14 mouse cellular contexts compared by ENCODE assay signal in genomic region chr9:83304925-83305324, GRCm38 (mm10).
DNase-seq lines count a peak whose midpoint lies in the region; ATAC-seq and TF ChIP-seq lines count a peak whose summit lies in the region.
"Had no signal": no experiment of that assay in that cellular context is flagged by ENCODE, and none has a peak within 500 bp of the region (broad histone marks: within the 10 kb centered on the region; RNA-seq: fewer than 3 reads in every experiment).

No protein-coding gene starts in this region.

- H3K9me3 ChIP-seq in liver, embryonic 12.5 days (replicated peaks), result no peaks in the 10 kb centered on the region
- H3K9me3 ChIP-seq in embryonic facial prominence, embryonic 12.5 days, result no peaks in the 10 kb centered on the region
- H3K9me3 ChIP-seq in stomach, embryonic 16.5 days (replicated peaks; ENCODE audit: control insufficient read depth, low read length), result no peaks in the 10 kb centered on the region
- no peaks in the 10 kb centered on the region for H3K9me3 ChIP-seq in forebrain, postnatal 0 days (ENCODE audit: low read length)
- no peaks in the 10 kb centered on the region for H3K9me3 ChIP-seq in forebrain, embryonic 12.5 days
- H3K9me3 ChIP-seq: forebrain, embryonic 10.5 days; midbrain, embryonic 12.5 days had no signal

- no peak overlapping the region for H3K4me2 ChIP-seq in liver, embryonic 12.5 days
- H3K4me2 ChIP-seq in embryonic facial prominence, embryonic 12.5 days (replicated peaks), result peak overlapping the region; percentile 21
- H3K4me2 ChIP-seq in stomach, embryonic 16.5 days (ENCODE audit: low read depth, low read length), result peak overlapping the region; percentile 25
- no peak overlapping the region for H3K4me2 ChIP-seq in forebrain, postnatal 0 days (ENCODE audit: low read depth)
- no peak overlapping the region for H3K4me2 ChIP-seq in forebrain, embryonic 12.5 days
- H3K4me2 ChIP-seq: midbrain, embryonic 12.5 days had no signal

- no peak overlapping the region for H3K27ac ChIP-seq in liver, embryonic 12.5 days
- peak overlapping the region; percentile 57; the same call in 1 of the 2 replicates for H3K27ac ChIP-seq in embryonic facial prominence, embryonic 12.5 days
- peak overlapping the region; percentile 47; the same call in 1 of the 2 replicates for H3K27ac ChIP-seq in stomach, embryonic 16.5 days (ENCODE audit: low read length)
- H3K27ac ChIP-seq in forebrain, postnatal 0 days (ENCODE audit: low read depth, low read length), result no peak overlapping the region
- H3K27ac ChIP-seq in forebrain, embryonic 12.5 days, result no peak overlapping the region
- H3K27ac ChIP-seq: forebrain, embryonic 10.5 days; heart, adult 2 months; midbrain, embryonic 12.5 days had no signal

- ATAC-seq in liver, embryonic 12.5 days, result no peak
- peak; percentile 13; the same call in 1 of the 2 replicates for ATAC-seq in embryonic facial prominence, embryonic 12.5 days (ENCODE audit: insufficient number of reproducible peaks, insufficient read depth, low FRiP score, low TSS enrichment)
- no peak; the same call in 1 of the 2 replicates for ATAC-seq in stomach, embryonic 16.5 days (ENCODE audit: insufficient read depth, low FRiP score)
- no peak for ATAC-seq in forebrain, postnatal 0 days
- no peak for ATAC-seq in forebrain, embryonic 12.5 days (ENCODE audit: low FRiP score)

- H3K27me3 ChIP-seq in liver, embryonic 12.5 days (replicated peaks), result no peaks in the 10 kb centered on the region
- no peaks in the 10 kb centered on the region for H3K27me3 ChIP-seq in embryonic facial prominence, embryonic 12.5 days
- no peaks in the 10 kb centered on the region for H3K27me3 ChIP-seq in stomach, embryonic 16.5 days (ENCODE audit: control insufficient read depth, insufficient read depth, low read length)
- no peaks in the 10 kb centered on the region for H3K27me3 ChIP-seq in forebrain, postnatal 0 days (ENCODE audit: insufficient read depth, low read length)
- no peaks in the 10 kb centered on the region for H3K27me3 ChIP-seq in forebrain, embryonic 12.5 days
- H3K27me3 ChIP-seq: midbrain, embryonic 12.5 days had no signal

- H3K9ac ChIP-seq in liver, embryonic 12.5 days, result no peak overlapping the region
- no peak overlapping the region for H3K9ac ChIP-seq in embryonic facial prominence, embryonic 12.5 days
- no peak overlapping the region for H3K9ac ChIP-seq in stomach, embryonic 16.5 days (ENCODE audit: low read length)
- H3K9ac ChIP-seq in forebrain, postnatal 0 days, result no peak overlapping the region
- H3K9ac ChIP-seq in forebrain, embryonic 12.5 days, result no peak overlapping the region
- H3K9ac ChIP-seq: midbrain, embryonic 12.5 days had no signal

- H3K4me3 ChIP-seq in liver, embryonic 12.5 days, result no peak overlapping the region
- H3K4me3 ChIP-seq in embryonic facial prominence, embryonic 12.5 days, result no peak overlapping the region
- H3K4me3 ChIP-seq in stomach, embryonic 16.5 days (replicated peaks; ENCODE audit: low read length), result no peak overlapping the region
- H3K4me3 ChIP-seq in forebrain, postnatal 0 days (ENCODE audit: low read depth, low read length), result no peak overlapping the region
- no peak overlapping the region for H3K4me3 ChIP-seq in forebrain, embryonic 12.5 days (replicated peaks)
- H3K4me3 ChIP-seq: forebrain, embryonic 10.5 days; heart, adult 2 months; midbrain, embryonic 12.5 days had no signal

- peak; percentile 4 for DNase-seq in liver
- DNase-seq in R1 (ENCODE audit: low read depth, low spot score), result peak; percentile 86
- no peak for DNase-seq in forebrain, postnatal 0 days
- DNase-seq: adrenal gland, postnatal 36 days; heart, adult 2 months; heart, postnatal 14 days; lung, adult 2 months; thymus, adult 18-20 months had no signal

- no peaks in the 10 kb centered on the region for H3K36me3 ChIP-seq in liver, embryonic 12.5 days
- no peaks in the 10 kb centered on the region for H3K36me3 ChIP-seq in embryonic facial prominence, embryonic 12.5 days
- H3K36me3 ChIP-seq in stomach, embryonic 16.5 days (ENCODE audit: control insufficient read depth, insufficient read depth, low read length), result no peaks in the 10 kb centered on the region
- no peaks in the 10 kb centered on the region for H3K36me3 ChIP-seq in forebrain, postnatal 0 days (ENCODE audit: insufficient read depth)
- no peaks in the 10 kb centered on the region for H3K36me3 ChIP-seq in forebrain, embryonic 12.5 days (replicated peaks)
- H3K36me3 ChIP-seq: forebrain, embryonic 10.5 days; midbrain, embryonic 12.5 days had no signal

- no peaks in the 10 kb centered on the region for H3K4me1 ChIP-seq in liver, embryonic 12.5 days
- peaks cover 28% of the 10 kb centered on the region; the same call in 1 of the 2 replicates for H3K4me1 ChIP-seq in embryonic facial prominence, embryonic 12.5 days
- 0 out of 2 replicates have a peak, but pooled peaks cover 6% of the 10 kb centered on the region for H3K4me1 ChIP-seq in stomach, embryonic 16.5 days (ENCODE audit: control insufficient read depth, insufficient read depth, low read length)
- no peaks in the 10 kb centered on the region for H3K4me1 ChIP-seq in forebrain, postnatal 0 days (ENCODE audit: insufficient read depth)
- no peaks in the 10 kb centered on the region for H3K4me1 ChIP-seq in forebrain, embryonic 12.5 days

- 62% methylated on average over 7 of the region's 7 CpGs for WGBS in liver, embryonic 12.5 days (ENCODE audit: insufficient replicate concordance)
- WGBS in embryonic facial prominence, embryonic 12.5 days, result 13% methylated on average over 7 of the region's 7 CpGs
- WGBS in stomach, embryonic 16.5 days, result 26% methylated on average over 7 of the region's 7 CpGs
- 40% methylated on average over 7 of the region's 7 CpGs for WGBS in forebrain, postnatal 0 days
- WGBS in forebrain, embryonic 12.5 days, result 46% methylated on average over 7 of the region's 7 CpGs

- no peak for TF ChIP-seq CTCF in forebrain, postnatal 0 days (IDR thresholded peaks at IDR 0.05; ENCODE audit: low read depth)

Comparison
In these comparisons a context has a peak if more than half of its experiments do, and no peak if none do; other contexts are left out.
1. H3K27ac ChIP-seq: peak in embryonic facial prominence, embryonic 12.5 days (single experiment) and stomach, embryonic 16.5 days (single experiment); none in liver, embryonic 12.5 days (single experiment), forebrain, postnatal 0 days (single experiment) and forebrain, embryonic 12.5 days (single experiment).
2. H3K4me2 ChIP-seq: peak in embryonic facial prominence, embryonic 12.5 days (single experiment) and stomach, embryonic 16.5 days (single experiment); none in liver, embryonic 12.5 days (single experiment), forebrain, postnatal 0 days (single experiment) and forebrain, embryonic 12.5 days (single experiment).